Mouse (Mus musculus) subcutaneous adipose tissue, adult 2 months (tissue): ENCODE data around the gene A630010A05Rik. TPM values are rescaled to one million over a fixed set of nuclear protein-coding genes. Genes with fewer than 3 reads are reported as not detected.

Experiments used
- polyA plus RNA-seq: library from polyadenylated mRNA; depleted of rRNA; stranded (reverse); fragments of >200 nt; gene quantifications from 2 replicates; pipeline ENCODE4 v1.2.3, GENCODE M21; 2012; ENCODE audit warnings: low replicate concordance; rRNA removed

Gene A630010A05Rik
- not detected in 2 replicates for polyA plus RNA-seq

GRCm38 (mm10) chr16:14562017-14562416 lies at the start of gene A630010A05Rik:
TSS of gene A630010A05Rik (plus strand) at chr16:14562317.

Other genes starting within 250 kb of the A630010A05Rik start
- gene Fopnl, start 244.9 kb upstream of the A630010A05Rik start, polyA plus RNA-seq: 60.8 and 69.8 TPM in 2 replicates
- 39.8 and 63.4 TPM in 2 replicates for gene Abcc1, start 200.8 kb upstream of the A630010A05Rik start, polyA plus RNA-seq